Mouse (Mus musculus): ENCODE measurements around the gene Zfp523. TPM values are rescaled to one million over a fixed set of nuclear protein-coding genes. Genes with fewer than 3 reads are reported as not detected.

The Zfp523 gene
- polyA plus RNA-seq, 1 experiment from 2014 or later: 43.0 TPM

GRCm38 (mm10) chr17:28232475-28233060 lies 55.6 kb downstream of the Zfp523 start, which contains the start of gene Ppard:
TSS of gene Ppard (plus strand) at chr17:28232700.
- peak within 1 kb of the TSS; percentile 61 for H3K4me3 ChIP-seq (ENCODE audit: low read length)
- H3K36me3 ChIP-seq (ENCODE audit: control insufficient read depth, insufficient read depth, low read length): no peaks in the 10 kb centered on the region
- peak within 1 kb of the TSS; percentile 96 for H3K4me2 ChIP-seq (ENCODE audit: low read length)
- H3K27me3 ChIP-seq (replicated peaks; ENCODE audit: control insufficient read depth, insufficient read depth, low read length): no peaks in the 10 kb centered on the region
- peak within 1 kb of the TSS; percentile 74 for H3K9ac ChIP-seq (ENCODE audit: low read depth, low read length)
- peaks cover 14% of the 10 kb centered on the region for H3K4me1 ChIP-seq (ENCODE audit: control insufficient read depth, insufficient read depth, low read depth, low read length)
- peak within 1 kb of the TSS; percentile 79 for H3K27ac ChIP-seq (ENCODE audit: low read depth, low read length)
- under 1% methylated on average over 54 of the region's 57 CpGs for WGBS
- no peaks in the 10 kb centered on the region for H3K9me3 ChIP-seq (ENCODE audit: control insufficient read depth, low read length)
- ATAC-seq: peak; percentile 96

DNA sequence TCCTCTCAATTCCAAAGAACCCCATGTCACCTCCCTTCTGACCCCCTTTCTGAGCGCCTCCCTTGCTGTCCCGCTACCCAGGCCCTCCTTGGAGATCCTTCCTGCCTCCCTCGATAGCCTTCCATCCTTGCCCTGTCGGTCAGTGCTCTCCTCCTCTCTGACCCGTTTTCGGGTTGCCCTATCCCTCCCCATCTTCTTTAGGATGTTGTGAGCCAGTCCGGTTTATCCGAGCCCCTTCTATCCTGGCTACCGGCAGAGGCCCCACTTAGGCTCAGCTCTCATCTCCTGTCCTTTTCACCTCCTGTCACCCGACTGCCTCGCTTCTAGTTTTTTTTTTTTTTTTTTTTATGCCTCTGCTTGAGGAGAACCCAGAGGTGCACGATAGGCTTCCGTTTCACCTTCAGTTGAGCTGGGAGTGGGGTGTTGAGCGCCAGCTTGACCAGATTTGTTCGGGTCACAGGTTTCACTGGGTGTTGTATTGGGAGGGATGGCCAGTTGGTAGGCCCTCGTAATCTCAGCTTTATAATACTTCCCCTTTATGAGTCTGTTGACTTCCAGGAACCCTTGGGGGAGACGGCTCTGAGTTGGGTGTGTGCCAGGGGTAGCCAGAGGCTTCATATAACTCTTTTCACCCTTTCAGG lies 56.3 kb downstream of the Zfp523 start:
- Histone ChIP-seq H3K9me3 (ENCODE audit: control insufficient read depth, low read length) (no peaks in the 10 kb centered on the region), H3K4me1 (ENCODE audit: control insufficient read depth, insufficient read depth, low read depth, low read length) (peaks cover 14% of the 10 kb centered on the region), H3K36me3 (ENCODE audit: control insufficient read depth, insufficient read depth, low read length) (no peaks in the 10 kb centered on the region), H3K4me2 (ENCODE audit: low read length) (peak overlapping the region; percentile 96), H3K27ac (ENCODE audit: low read depth, low read length) (peak overlapping the region; percentile 79), H3K4me3 (ENCODE audit: low read length) (peak overlapping the region; percentile 61), H3K9ac (ENCODE audit: low read depth, low read length) (peak overlapping the region; percentile 74), H3K27me3 (replicated peaks; ENCODE audit: control insufficient read depth, insufficient read depth, low read length) (no peaks in the 10 kb centered on the region)
- WGBS: 7% methylated on average over 17 of the region's 17 CpGs
- no peak for ATAC-seq

DNA sequence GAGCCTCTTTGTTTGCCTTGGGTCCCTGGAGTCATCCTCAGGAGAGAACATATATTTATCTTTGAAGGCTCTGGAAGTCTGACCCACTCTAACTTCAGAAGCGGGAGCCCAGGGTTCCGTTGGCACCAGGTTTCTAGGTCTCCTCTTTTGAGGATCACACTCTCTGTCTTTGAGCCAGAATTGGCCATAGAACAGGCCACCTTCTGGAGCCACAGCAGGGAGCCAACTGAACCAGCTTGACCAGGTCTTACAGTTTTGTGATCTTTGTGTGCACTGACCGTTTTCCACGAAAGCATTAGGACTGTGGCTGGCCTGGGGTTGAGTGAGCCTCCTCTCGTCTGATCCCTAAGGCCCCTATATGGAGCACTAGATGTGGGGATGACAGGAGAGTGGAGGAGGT lies 57.7 kb downstream of the Zfp523 start:
- H3K4me3 ChIP-seq (ENCODE audit: low read length): no peak overlapping the region
- no peak for ATAC-seq
- peak overlapping the region; percentile 37; the same call in 1 of the 2 replicates for H3K4me2 ChIP-seq (ENCODE audit: low read length)
- no peaks in the 10 kb centered on the region for H3K27me3 ChIP-seq (replicated peaks; ENCODE audit: control insufficient read depth, insufficient read depth, low read length)
- WGBS: 77% methylated on average over 5 of the region's 5 CpGs
- peaks cover 14% of the 10 kb centered on the region for H3K4me1 ChIP-seq (ENCODE audit: control insufficient read depth, insufficient read depth, low read depth, low read length)
- no peak overlapping the region for H3K27ac ChIP-seq (ENCODE audit: low read depth, low read length)
- no peak overlapping the region for H3K9ac ChIP-seq (ENCODE audit: low read depth, low read length)
- H3K36me3 ChIP-seq (ENCODE audit: control insufficient read depth, insufficient read depth, low read length): no peaks in the 10 kb centered on the region
- no peaks in the 10 kb centered on the region for H3K9me3 ChIP-seq (ENCODE audit: control insufficient read depth, low read length)

- Histone ChIP-seq H3K4me3 (ENCODE audit: low read length) (no peak overlapping the region), H3K9me3 (ENCODE audit: control insufficient read depth, low read length) (no peaks in the 10 kb centered on the region), H3K9ac (ENCODE audit: low read depth, low read length) (no peak overlapping the region), H3K27me3 (replicated peaks; ENCODE audit: control insufficient read depth, insufficient read depth, low read length) (no peaks in the 10 kb centered on the region), H3K4me2 (ENCODE audit: low read length) (no peak overlapping the region), H3K36me3 (ENCODE audit: control insufficient read depth, insufficient read depth, low read length) (no peaks in the 10 kb centered on the region), H3K4me1 (ENCODE audit: control insufficient read depth, insufficient read depth, low read depth, low read length) (peaks cover 14% of the 10 kb centered on the region), H3K27ac (ENCODE audit: low read depth, low read length) (0 out of 2 replicates have a peak overlapping the region, but pooled peaks have one; percentile 29)
- WGBS: 82% methylated on average over 7 of the region's 7 CpGs
- no peak for ATAC-seq
Observed at GRCm38 (mm10) chr17:28235982-28236635, 59.2 kb downstream of the Zfp523 start.

DNA sequence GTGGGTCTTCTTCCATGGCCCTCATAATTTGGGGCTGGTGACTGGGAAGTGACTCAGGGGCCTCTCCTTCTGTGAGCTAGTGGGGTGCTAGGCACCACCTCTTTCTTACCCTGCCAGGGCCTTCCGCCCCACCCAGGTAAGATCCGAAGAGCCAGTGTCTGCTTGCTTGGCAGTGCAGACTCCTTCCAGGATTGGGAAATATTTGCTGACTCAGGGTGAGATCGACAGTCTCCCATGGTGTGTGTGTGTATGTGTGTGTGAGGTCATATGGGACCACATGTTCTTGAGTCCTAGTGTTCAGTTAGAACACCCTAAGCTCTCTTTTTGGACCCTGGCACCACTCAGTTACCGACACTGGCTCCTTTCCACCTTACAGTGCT lies 59.7 kb downstream of the Zfp523 start:
- Histone ChIP-seq H3K27me3 (replicated peaks; ENCODE audit: control insufficient read depth, insufficient read depth, low read length) (no peaks in the 10 kb centered on the region), H3K27ac (ENCODE audit: low read depth, low read length) (peak overlapping the region; percentile 23; the same call in 1 of the 2 replicates), H3K9me3 (ENCODE audit: control insufficient read depth, low read length) (no peaks in the 10 kb centered on the region), H3K4me3 (ENCODE audit: low read length) (no peak overlapping the region), H3K9ac (ENCODE audit: low read depth, low read length) (no peak overlapping the region), H3K4me1 (ENCODE audit: control insufficient read depth, insufficient read depth, low read depth, low read length) (peaks cover 14% of the 10 kb centered on the region), H3K4me2 (ENCODE audit: low read length) (no peak overlapping the region), H3K36me3 (ENCODE audit: control insufficient read depth, insufficient read depth, low read length) (no peaks in the 10 kb centered on the region)
- no peak for ATAC-seq
- WGBS: 86% methylated on average over 4 of the region's 4 CpGs

GRCm38 (mm10) chr17:28237362-28237761 lies 60.4 kb downstream of the Zfp523 start:
- WGBS: 61% methylated on average over 5 of the region's 5 CpGs
- H3K4me1 ChIP-seq (ENCODE audit: control insufficient read depth, insufficient read depth, low read depth, low read length): peaks cover 12% of the 10 kb centered on the region
- H3K27ac ChIP-seq (ENCODE audit: low read depth, low read length): no peak overlapping the region
- no peak overlapping the region for H3K4me3 ChIP-seq (ENCODE audit: low read length)
- ATAC-seq: no peak
- H3K4me2 ChIP-seq (ENCODE audit: low read length): no peak overlapping the region
- no peaks in the 10 kb centered on the region for H3K27me3 ChIP-seq (replicated peaks; ENCODE audit: control insufficient read depth, insufficient read depth, low read length)
- no peaks in the 10 kb centered on the region for H3K9me3 ChIP-seq (ENCODE audit: control insufficient read depth, low read length)
- H3K36me3 ChIP-seq (ENCODE audit: control insufficient read depth, insufficient read depth, low read length): no peaks in the 10 kb centered on the region
- H3K9ac ChIP-seq (ENCODE audit: low read depth, low read length): no peak overlapping the region

DNA sequence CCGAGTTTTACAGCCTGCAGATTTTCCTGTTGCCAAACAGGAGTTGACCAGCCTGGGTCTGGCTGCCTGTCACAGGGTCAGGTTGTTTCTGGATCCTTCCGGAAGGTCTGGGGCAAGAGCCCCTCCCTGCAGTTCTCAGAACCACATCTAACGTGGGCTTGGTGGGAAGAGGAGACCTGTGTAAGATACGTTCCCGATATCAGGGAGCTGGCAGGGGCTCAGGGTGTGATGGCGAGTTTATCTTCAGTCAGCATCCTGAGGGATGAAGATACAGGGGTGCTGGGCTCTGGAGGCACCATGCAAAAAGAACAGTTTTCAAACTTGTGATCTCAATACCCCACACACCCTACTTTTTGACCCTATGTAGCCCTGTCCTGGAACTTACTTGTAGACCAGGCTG lies 60.9 kb downstream of the Zfp523 start:
- no peaks in the 10 kb centered on the region for H3K27me3 ChIP-seq (replicated peaks; ENCODE audit: control insufficient read depth, insufficient read depth, low read length)
- H3K9me3 ChIP-seq (ENCODE audit: control insufficient read depth, low read length): no peaks in the 10 kb centered on the region
- no peaks in the 10 kb centered on the region for H3K36me3 ChIP-seq (ENCODE audit: control insufficient read depth, insufficient read depth, low read length)
- 69% methylated on average over 6 of the region's 6 CpGs for WGBS
- no peak overlapping the region for H3K27ac ChIP-seq (ENCODE audit: low read depth, low read length)
- H3K4me1 ChIP-seq (ENCODE audit: control insufficient read depth, insufficient read depth, low read depth, low read length): peaks cover 12% of the 10 kb centered on the region
- H3K4me2 ChIP-seq (ENCODE audit: low read length): no peak overlapping the region
- no peak overlapping the region for H3K4me3 ChIP-seq (ENCODE audit: low read length)
- no peak for ATAC-seq
- no peak overlapping the region for H3K9ac ChIP-seq (ENCODE audit: low read depth, low read length)

DNA sequence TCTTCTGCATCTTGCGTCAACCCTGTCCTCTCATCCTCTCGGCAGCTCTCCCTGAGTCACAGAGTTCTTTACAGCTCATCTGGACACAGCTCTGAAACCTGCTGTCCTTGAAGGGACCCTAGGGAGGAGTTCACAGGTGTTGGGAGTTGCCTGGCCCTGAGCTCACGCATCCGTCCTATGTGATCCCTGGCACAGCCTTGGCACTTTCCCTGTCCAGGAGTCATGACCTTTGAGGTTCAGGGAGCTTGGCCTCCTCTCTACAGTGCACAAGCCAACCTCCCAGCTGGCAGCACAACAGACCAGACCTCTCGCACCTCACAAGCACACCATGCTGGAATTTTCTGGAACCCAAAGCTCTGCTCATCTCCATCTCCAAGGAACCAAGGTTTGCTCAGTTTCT lies 63.9 kb downstream of the Zfp523 start:
- H3K9ac ChIP-seq (ENCODE audit: low read depth, low read length): no peak overlapping the region
- no peaks in the 10 kb centered on the region for H3K27me3 ChIP-seq (replicated peaks; ENCODE audit: control insufficient read depth, insufficient read depth, low read length)
- H3K4me3 ChIP-seq (ENCODE audit: low read length): no peak overlapping the region
- H3K36me3 ChIP-seq (ENCODE audit: control insufficient read depth, insufficient read depth, low read length): no peaks in the 10 kb centered on the region
- no peak for ATAC-seq
- no peak overlapping the region for H3K4me2 ChIP-seq (ENCODE audit: low read length)
- H3K27ac ChIP-seq (ENCODE audit: low read depth, low read length): no peak overlapping the region
- no peaks in the 10 kb centered on the region for H3K9me3 ChIP-seq (ENCODE audit: control insufficient read depth, low read length)
- peaks cover 13% of the 10 kb centered on the region for H3K4me1 ChIP-seq (ENCODE audit: control insufficient read depth, insufficient read depth, low read depth, low read length)
- WGBS: 95% methylated on average over 5 of the region's 5 CpGs

GRCm38 (mm10) chr17:28242296-28242695 lies 65.4 kb downstream of the Zfp523 start:
- H3K36me3 ChIP-seq (ENCODE audit: control insufficient read depth, insufficient read depth, low read length): no peaks in the 10 kb centered on the region
- ATAC-seq: no peak
- no peaks in the 10 kb centered on the region for H3K9me3 ChIP-seq (ENCODE audit: control insufficient read depth, low read length)
- H3K4me2 ChIP-seq (ENCODE audit: low read length): no peak overlapping the region
- no peak overlapping the region for H3K4me3 ChIP-seq (ENCODE audit: low read length)
- H3K4me1 ChIP-seq (ENCODE audit: control insufficient read depth, insufficient read depth, low read depth, low read length): peaks cover 8% of the 10 kb centered on the region
- 79% methylated on average over 6 of the region's 6 CpGs for WGBS
- no peak overlapping the region for H3K9ac ChIP-seq (ENCODE audit: low read depth, low read length)
- H3K27me3 ChIP-seq (replicated peaks; ENCODE audit: control insufficient read depth, insufficient read depth, low read length): no peaks in the 10 kb centered on the region
- H3K27ac ChIP-seq (ENCODE audit: low read depth, low read length): no peak overlapping the region
